Mouse (Mus musculus) kidney, postnatal 14 days (tissue): ENCODE results near the gene Plekha8.

Experiments
- DNase-seq: peaks from one replicate; pipeline ENCODE4 v3.0.0; 2022; ENCODE audit warnings: mixed read lengths

Plekha8 gene

GRCm38 (mm10) chr6:54594469-54595329 lies at the start of gene Plekha8:
Plekha8 (plus strand) TSS chr6:54595111.
- peak; percentile 97 for DNase-seq

GRCm38 (mm10) chr6:54548314-54549019 lies 46.4 kb upstream of the Plekha8 start:
- peak; percentile 36 for DNase-seq

GRCm38 (mm10) chr6:54549311-54549710 lies 45.6 kb upstream of the Plekha8 start:
- DNase-seq: no peak

GRCm38 (mm10) chr6:54550801-54551323 lies 44.0 kb upstream of the Plekha8 start:
- no peak for DNase-seq

GRCm38 (mm10) chr6:54552721-54553413 lies 42.0 kb upstream of the Plekha8 start:
- no peak for DNase-seq

GRCm38 (mm10) chr6:54553632-54554031 lies 41.3 kb upstream of the Plekha8 start:
- no peak for DNase-seq

- no peak for DNase-seq
These were observed 40.4 kb upstream of the Plekha8 start for GRCm38 (mm10) chr6:54554341-54555110.

GRCm38 (mm10) chr6:54555816-54556215 lies 39.1 kb upstream of the Plekha8 start:
- no peak for DNase-seq

- DNase-seq: no peak
These were observed 37.2 kb upstream of the Plekha8 start for GRCm38 (mm10) chr6:54557671-54558070.

GRCm38 (mm10) chr6:54558466-54558865 lies 36.4 kb upstream of the Plekha8 start:
- DNase-seq: no peak

GRCm38 (mm10) chr6:54562018-54562809 lies 32.7 kb upstream of the Plekha8 start:
- DNase-seq: no peak

- DNase-seq: no peak
These were observed 31.4 kb upstream of the Plekha8 start for GRCm38 (mm10) chr6:54563561-54563960.

GRCm38 (mm10) chr6:54564506-54564991 lies 30.4 kb upstream of the Plekha8 start:
- no peak for DNase-seq

- DNase-seq: no peak
These were observed 29.9 kb upstream of the Plekha8 start for GRCm38 (mm10) chr6:54565012-54565411.

GRCm38 (mm10) chr6:54565665-54566545 lies 29.0 kb upstream of the Plekha8 start, which contains the start of gene Scrn1:
Scrn1 (minus strand) TSS chr6:54566489.
- peak; percentile 59 for DNase-seq

GRCm38 (mm10) chr6:54566546-54566919 lies 28.4 kb upstream of the Plekha8 start:
- DNase-seq: no peak

GRCm38 (mm10) chr6:54569776-54570175 lies 25.1 kb upstream of the Plekha8 start:
- DNase-seq: no peak

GRCm38 (mm10) chr6:54573218-54573955 lies 21.5 kb upstream of the Plekha8 start:
- no peak for DNase-seq

- DNase-seq: peak; percentile 70
These were observed 8.7 kb upstream of the Plekha8 start for GRCm38 (mm10) chr6:54586175-54586574.
